Mouse (Mus musculus) lung, postnatal 0 days (tissue): ENCODE measurements around the gene Mvb12a. TPM values are rescaled to one million over a fixed set of nuclear protein-coding genes. Genes with fewer than 3 reads are reported as not detected.

Experiments used
- ATAC-seq: fragments of 200-750 bp; cut with Nextera tagmentation; 2 replicates; pipeline ENCODE4 v1.8.0; 2017; ENCODE audit warnings: moderate library complexity
- DNase-seq: peaks from one replicate; pipeline ENCODE4 v3.0.0-alpha.2; 2016; ENCODE audit warnings: low spot score
- H3K27ac ChIP-seq: fragments of 300-500 bp; sonication (generic); 2 replicates; pipeline ENCODE4 v1.5.1; 2014; ENCODE audit warnings: antibody characterized with exemption, mild to moderate bottlenecking, low read length, mixed read lengths
- H3K27me3 ChIP-seq: fragments of 300-500 bp; sonication (generic); replicated peaks from 2 replicates; pipeline ENCODE4 v1.6.1; 2014; ENCODE audit warnings: low read length, mixed read lengths; ENCODE audit not compliant: insufficient read depth
- H3K36me3 ChIP-seq: fragments of 300-500 bp; sonication (generic); 2 replicates; pipeline ENCODE4 v1.6.1; 2014; ENCODE audit warnings: low read length, mixed read lengths; ENCODE audit not compliant: insufficient read depth
- H3K4me1 ChIP-seq: fragments of 300-500 bp; sonication (generic); 2 replicates; pipeline ENCODE4 v1.6.1; 2014; ENCODE audit warnings: antibody characterized with exemption, low read depth, low read length, mixed read lengths; ENCODE audit not compliant: insufficient read depth
- H3K4me2 ChIP-seq: fragments of 300-500 bp; sonication (generic); replicated peaks from 2 replicates; pipeline ENCODE4 v1.6.1; 2014; ENCODE audit warnings: low read depth, mild to moderate bottlenecking, low read length, moderate library complexity, mixed read lengths
- H3K4me3 ChIP-seq: fragments of 300-500 bp; sonication (generic); 2 replicates; pipeline ENCODE4 v1.5.1; 2014; ENCODE audit warnings: low read depth, low read length
- H3K9ac ChIP-seq: fragments of 300-500 bp; sonication (generic); replicated peaks from 2 replicates; pipeline ENCODE4 v1.6.1; 2014; ENCODE audit warnings: low read depth, mild to moderate bottlenecking
- H3K9me3 ChIP-seq: fragments of 300-500 bp; sonication (generic); 2 replicates; pipeline ENCODE4 v1.6.1; 2016; ENCODE audit warnings: low read length, mixed read lengths
- CTCF ChIP-seq: IDR thresholded peaks from 2 replicates; pipeline ENCODE4 v1.5.1; 2016; ENCODE audit warnings: antibody characterized with exemption, mild to moderate bottlenecking
- EP300 ChIP-seq: IDR thresholded peaks from 2 replicates; pipeline ENCODE4 v1.6.1; 2016; ENCODE audit warnings: antibody characterized with exemption, mild to moderate bottlenecking, control low read depth
- WGBS: fragments of 180-500 bp; shearing (Covaris S2); extraction: QIAGEN DNeasy Blood & Tissue Kit; methylation state at CpG from one replicate; pipeline ENCODE4 v1.1.7; 2014; 5-methylcytosine and 5-hydroxymethylcytosine counted together
- polyA plus RNA-seq: library from polyadenylated mRNA; unstranded; fragments of >200 nt; fragmentation: Nextera tagmentation; extraction: Ambion mirVana; gene quantifications from 2 replicates; pipeline ENCODE4 v1.2.1, GENCODE M21; 2015

Gene Mvb12a
- polyA plus RNA-seq, 1 experiment from 2014 or later: 112 TPM

DNA sequence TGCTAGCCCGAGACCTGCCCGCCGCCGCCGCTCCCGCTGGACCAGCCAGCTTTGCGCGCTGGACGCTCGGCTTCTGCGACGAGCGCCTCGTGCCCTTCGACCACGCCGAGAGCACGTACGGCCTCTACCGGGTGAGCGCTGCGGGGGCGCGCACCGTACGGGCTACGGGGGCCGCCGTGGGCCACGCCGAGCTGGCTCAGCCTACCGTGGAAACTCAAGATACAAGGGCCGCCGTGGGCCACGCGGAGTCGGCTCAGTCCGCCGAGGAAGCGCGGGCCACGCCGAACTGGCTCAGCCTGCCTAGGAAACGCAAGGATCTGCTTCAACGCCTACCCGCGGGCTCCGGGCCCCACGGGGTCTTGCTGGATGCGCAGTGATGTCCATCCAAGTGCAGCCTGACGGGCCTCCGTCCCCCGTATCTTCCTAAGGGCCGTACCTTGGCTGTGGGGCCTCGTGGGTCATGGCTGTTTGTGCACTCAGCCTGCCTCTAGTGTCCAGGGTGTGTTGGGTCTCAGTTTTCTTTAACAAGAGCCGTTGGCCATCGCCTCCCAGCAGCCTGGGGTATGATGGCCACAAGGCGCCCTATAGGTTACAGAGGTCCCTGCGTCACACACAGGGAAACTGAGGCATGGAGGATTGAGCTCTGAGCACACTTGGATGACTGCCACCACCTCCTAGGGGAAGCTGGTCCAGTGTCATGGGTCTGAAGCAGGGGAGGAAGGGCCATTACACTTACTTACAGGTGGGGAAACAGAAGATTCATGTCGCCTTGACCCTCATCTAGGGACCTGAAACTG, 49.9 kb downstream of the Mvb12a start:
- peak; percentile 66 for DNase-seq
- H3K27ac ChIP-seq: peak overlapping the region; percentile 96
- WGBS: 5% methylated on average over 52 of the region's 60 CpGs

DNA sequence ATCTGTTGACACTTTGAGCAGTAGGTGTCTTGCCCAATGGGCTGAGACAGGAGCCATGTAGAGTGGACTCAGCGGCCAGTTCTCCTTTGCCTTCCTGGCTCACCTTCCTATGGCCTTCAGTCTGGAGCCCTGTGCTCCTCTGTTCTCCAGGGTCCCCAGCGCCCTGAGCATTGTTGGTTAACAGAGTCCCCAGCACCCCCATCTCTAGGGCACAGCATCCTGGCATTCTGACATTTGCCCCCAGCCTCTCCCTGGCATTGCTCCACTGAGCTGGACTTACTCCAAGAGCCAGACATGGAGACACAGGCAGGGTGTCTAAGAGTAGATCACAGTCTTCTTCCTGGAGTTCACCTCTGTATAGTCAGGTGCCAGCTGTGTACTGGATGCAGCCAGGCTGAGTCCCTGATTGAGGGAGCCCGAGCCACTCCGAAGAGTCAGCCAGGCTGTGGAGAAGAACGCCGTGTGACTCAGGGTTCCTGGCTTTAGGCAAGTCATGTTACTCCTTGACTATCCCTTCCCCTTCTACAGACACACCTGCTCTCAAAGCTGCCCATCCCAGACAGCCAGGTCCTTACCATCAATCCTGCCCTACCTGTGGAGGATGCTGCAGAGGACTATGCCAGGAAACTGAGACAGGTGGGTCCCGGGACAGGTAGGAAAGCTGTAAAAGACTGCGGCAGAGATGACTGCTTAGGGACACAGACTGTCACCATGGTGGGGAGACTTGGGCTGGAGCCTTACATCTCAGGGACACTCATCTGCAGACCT, 51.0 kb downstream of the Mvb12a start:
- Histone ChIP-seq H3K4me2 (no peak overlapping the region), H3K9me3 (no peaks in the 10 kb centered on the region), H3K36me3 (no peaks in the 10 kb centered on the region), H3K4me1 (peaks cover 9% of the 10 kb centered on the region; the same call in 1 of the 2 replicates), H3K27ac (no peak overlapping the region), H3K4me3 (no peak overlapping the region), H3K27me3 (no peaks in the 10 kb centered on the region), H3K9ac (no peak overlapping the region)
- DNase-seq (no peak), ATAC-seq (no peak)
- TF ChIP-seq EP300 (no peak), CTCF (no peak)
- 79% methylated on average over 8 of the region's 8 CpGs for WGBS

More for the DNA sequence above, 49.9 kb downstream of the Mvb12a start:
- no peaks in the 10 kb centered on the region for H3K36me3 ChIP-seq
- ATAC-seq: peak; percentile 76
- H3K9ac ChIP-seq: peak overlapping the region; percentile 74
- peak overlapping the region; percentile 94 for H3K4me2 ChIP-seq
- H3K4me1 ChIP-seq: peaks cover 9% of the 10 kb centered on the region; the same call in 1 of the 2 replicates
- H3K27me3 ChIP-seq: no peaks in the 10 kb centered on the region
- peak; percentile 15 for TF ChIP-seq CTCF
- TF ChIP-seq EP300: no peak
- H3K4me3 ChIP-seq: peak overlapping the region; percentile 71
- no peaks in the 10 kb centered on the region for H3K9me3 ChIP-seq

DNA sequence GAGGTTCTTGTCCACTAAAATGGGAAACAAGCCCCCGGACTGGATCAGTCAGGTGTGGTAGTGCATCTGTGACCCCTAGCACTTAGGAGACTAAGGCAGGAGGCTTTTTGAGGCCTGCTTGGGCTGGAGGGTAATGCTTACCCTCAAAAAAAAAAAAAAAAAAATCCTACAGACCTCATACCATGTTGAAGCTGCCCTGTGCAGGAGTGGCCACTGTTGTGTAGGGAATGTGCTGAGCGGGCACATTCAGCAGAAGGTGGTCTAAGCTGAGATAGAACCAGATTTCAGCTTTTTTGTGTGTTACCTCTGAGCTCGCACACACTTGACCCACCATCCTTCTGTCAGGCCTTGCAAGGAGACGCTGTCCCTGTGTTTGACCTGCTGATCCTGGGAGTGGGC, 51.6 kb downstream of the Mvb12a start:
- TF ChIP-seq EP300 (no peak), CTCF (no peak)
- Histone ChIP-seq H3K4me2 (no peak overlapping the region), H3K4me1 (peaks cover 9% of the 10 kb centered on the region; the same call in 1 of the 2 replicates), H3K27ac (no peak overlapping the region), H3K27me3 (no peaks in the 10 kb centered on the region), H3K9ac (no peak overlapping the region), H3K9me3 (no peaks in the 10 kb centered on the region), H3K4me3 (no peak overlapping the region), H3K36me3 (no peaks in the 10 kb centered on the region)
- WGBS: 90% methylated on average over 4 of the region's 4 CpGs
- ATAC-seq (no peak), DNase-seq (no peak)

DNA sequence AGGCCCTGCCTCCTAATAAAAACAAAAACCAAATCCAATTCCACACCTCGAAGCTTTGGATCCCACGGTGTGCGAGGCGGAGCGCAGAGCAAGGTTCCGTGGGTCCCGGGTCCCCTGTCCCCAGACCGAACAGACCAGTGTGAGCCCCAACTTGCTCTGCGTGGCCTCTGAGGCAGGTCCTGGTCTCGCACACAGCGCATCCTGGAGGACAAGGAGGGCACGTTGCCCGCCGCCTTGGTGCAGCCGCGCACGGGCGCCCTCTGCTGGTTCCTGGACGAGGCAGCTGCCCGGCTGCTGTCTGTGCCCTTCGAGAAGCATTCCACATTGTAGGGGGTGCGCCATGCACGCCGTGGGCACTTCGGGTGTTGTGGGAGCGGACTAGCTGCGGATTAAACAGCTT, 53.1 kb downstream of the Mvb12a start:
- Histone ChIP-seq H3K9ac (no peak overlapping the region), H3K9me3 (no peaks in the 10 kb centered on the region), H3K4me2 (no peak overlapping the region), H3K4me1 (peaks cover 9% of the 10 kb centered on the region; the same call in 1 of the 2 replicates), H3K4me3 (no peak overlapping the region), H3K27me3 (no peaks in the 10 kb centered on the region), H3K36me3 (no peaks in the 10 kb centered on the region), H3K27ac (no peak overlapping the region)
- WGBS: 12% methylated on average over 27 of the region's 27 CpGs
- TF ChIP-seq EP300 (no peak), CTCF (peak; percentile 100)
- DNase-seq (peak; percentile 93), ATAC-seq (peak; percentile 37)

DNA sequence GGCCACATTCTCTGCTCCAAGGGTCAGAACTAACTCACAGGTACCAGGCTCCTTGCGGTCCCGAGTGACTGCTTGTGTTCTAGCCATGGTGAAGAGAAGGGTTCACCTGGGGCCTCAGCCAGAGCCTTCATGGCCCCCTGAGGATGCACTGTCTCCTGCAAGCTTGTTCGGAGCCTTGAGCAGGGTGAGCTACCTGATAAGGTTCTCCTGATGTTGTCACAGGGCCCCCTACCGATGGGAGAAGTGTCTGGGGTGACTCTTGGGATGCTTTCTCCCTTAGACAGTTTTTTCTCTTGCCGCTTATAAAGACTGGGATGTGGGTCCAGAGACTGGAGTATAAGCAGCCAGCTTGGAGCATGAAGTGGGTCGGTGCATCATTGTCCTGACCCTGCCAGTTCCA, 53.7 kb downstream of the Mvb12a start:
- peaks cover under 1% of the 10 kb centered on the region; the same call in 1 of the 2 replicates for H3K27me3 ChIP-seq
- DNase-seq: no peak
- TF ChIP-seq EP300 (no peak), CTCF (no peak)
- H3K36me3 ChIP-seq: no peaks in the 10 kb centered on the region
- no peaks in the 10 kb centered on the region for H3K9me3 ChIP-seq
- peaks cover 5% of the 10 kb centered on the region; the same call in 1 of the 2 replicates for H3K4me1 ChIP-seq
- no peak overlapping the region for H3K27ac ChIP-seq
- H3K4me3 ChIP-seq: no peak overlapping the region
- no peak for ATAC-seq
- WGBS: 60% methylated on average over 6 of the region's 6 CpGs
- no peak overlapping the region for H3K9ac ChIP-seq
- no peak overlapping the region for H3K4me2 ChIP-seq

DNA sequence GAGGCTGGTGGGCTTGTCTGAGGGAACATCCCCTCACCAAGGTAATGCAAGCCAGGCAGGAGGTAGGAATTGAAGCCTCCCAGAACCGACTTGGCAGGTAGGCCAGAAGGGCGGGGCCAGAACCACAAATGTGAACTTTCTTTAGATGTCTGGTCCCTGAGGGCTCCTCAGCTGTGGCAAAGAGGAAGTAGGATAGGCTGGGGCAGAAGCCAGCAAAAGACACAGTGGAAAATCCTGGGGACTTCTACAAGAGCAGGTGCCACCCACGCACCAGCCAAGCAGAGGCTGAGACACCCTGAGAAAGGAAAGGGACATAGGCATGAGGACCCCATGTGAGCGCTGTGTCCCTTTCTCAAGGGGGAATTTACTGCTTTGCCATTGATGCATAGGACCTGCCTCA, 54.1 kb downstream of the Mvb12a start:
- 69% methylated on average over 4 of the region's 4 CpGs for WGBS
- Histone ChIP-seq H3K27ac (no peak overlapping the region), H3K27me3 (peaks cover 4% of the 10 kb centered on the region; the same call in 1 of the 2 replicates), H3K4me3 (no peak overlapping the region), H3K36me3 (no peaks in the 10 kb centered on the region), H3K4me1 (peaks cover 4% of the 10 kb centered on the region; the same call in 1 of the 2 replicates), H3K9me3 (no peaks in the 10 kb centered on the region), H3K4me2 (no peak overlapping the region), H3K9ac (no peak overlapping the region)
- no peak for DNase-seq
- TF ChIP-seq EP300: no peak
- no peak for TF ChIP-seq CTCF
- ATAC-seq: no peak
